9 mouse cellular contexts compared by ENCODE assay signal in the genomic region with DNA sequence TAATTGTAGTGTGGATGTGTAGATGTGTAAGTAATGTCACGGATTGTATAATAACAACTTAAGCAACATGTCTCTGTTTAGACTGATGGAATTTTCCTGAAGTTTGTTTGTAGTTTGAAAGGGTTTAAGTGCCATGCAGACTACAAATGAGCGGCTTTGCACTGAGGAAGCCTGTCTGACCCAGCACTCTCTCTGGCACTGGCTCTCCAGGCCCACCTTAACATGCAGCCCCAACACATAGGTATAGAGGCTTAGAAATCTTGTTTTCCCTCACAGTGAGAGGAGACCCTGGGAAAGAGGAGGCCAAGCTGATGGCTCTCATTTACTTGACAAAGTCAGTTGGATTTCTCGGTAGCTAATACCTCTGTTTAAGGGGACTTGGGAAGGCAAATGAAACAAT. TPM values are rescaled to one million over a fixed set of nuclear protein-coding genes. Genes with fewer than 3 reads are reported as not detected.
DNase-seq lines count a peak whose midpoint lies in the region; ATAC-seq and TF ChIP-seq lines count a peak whose summit lies in the region.
"Had no signal": no experiment of that assay in that cellular context is flagged by ENCODE, and none has a peak within 500 bp of the region (broad histone marks: within the 10 kb centered on the region; RNA-seq: fewer than 3 reads in every experiment).

No protein-coding gene starts in this region.

- peak overlapping the region; percentile 84 for H3K4me2 ChIP-seq in lung, embryonic 16.5 days (ENCODE audit: low read depth, low read length)
- peak overlapping the region; percentile 77; the same call in 1 of the 2 replicates for H3K4me2 ChIP-seq in limb, embryonic 11.5 days (ENCODE audit: low read depth, severe bottlenecking)
- H3K4me2 ChIP-seq in stomach, embryonic 15.5 days, result peak overlapping the region; percentile 77; the same call in 1 of the 2 replicates

- no peaks in the 10 kb centered on the region for H3K9me3 ChIP-seq in lung, embryonic 16.5 days (ENCODE audit: control insufficient read depth, low read length)
- no peaks in the 10 kb centered on the region for H3K9me3 ChIP-seq in limb, embryonic 11.5 days (ENCODE audit: control insufficient read depth, low read length)
- no peaks in the 10 kb centered on the region for H3K9me3 ChIP-seq in stomach, embryonic 15.5 days

- TF ChIP-seq POLR2A in heart, adult 2 months (IDR thresholded peaks at IDR 0.05; ENCODE audit: insufficient read depth, low read depth, low read length), result no peak
- no peak for TF ChIP-seq POLR2A in lung, adult 2 months (IDR thresholded peaks at IDR 0.05; ENCODE audit: borderline replicate concordance, extremely low read depth, low read depth, low read length)

- no peak for ATAC-seq in lung, embryonic 16.5 days (ENCODE audit: low read depth)
- no peak for ATAC-seq in limb, embryonic 11.5 days (ENCODE audit: insufficient number of reproducible peaks, low FRiP score, low TSS enrichment, low read depth)
- no peak for ATAC-seq in stomach, embryonic 15.5 days (ENCODE audit: insufficient read depth, low FRiP score, low read depth)

- H3K9ac ChIP-seq in heart, adult 2 months (ENCODE audit: low read depth, low read length), result peak overlapping the region; percentile 75
- H3K9ac ChIP-seq in lung, embryonic 16.5 days (ENCODE audit: low read length), result peak overlapping the region; percentile 78; the same call in 1 of the 2 replicates
- no peak overlapping the region for H3K9ac ChIP-seq in limb, embryonic 11.5 days (ENCODE audit: low read length)
- H3K9ac ChIP-seq in stomach, embryonic 15.5 days, result no peak overlapping the region

- no peak for DNase-seq in heart, adult 2 months
- DNase-seq in heart, adult 18-20 months, result no peak
- DNase-seq in lung, adult 2 months, result no peak
- no peak for DNase-seq in limb, embryonic 11.5 days (ENCODE audit: low spot score)
- no peak for DNase-seq in thymus, postnatal 10 days (ENCODE audit: low spot score in 2 of 2)
- DNase-seq in layer of hippocampus, adult 9-10 months (ENCODE audit: low spot score), result no peak
- DNase-seq: thymus, postnatal 25 days had no signal

- no peaks in the 10 kb centered on the region for H3K27me3 ChIP-seq in heart, adult 2 months (ENCODE audit: control insufficient read depth, insufficient read depth, low read length)
- no peaks in the 10 kb centered on the region for H3K27me3 ChIP-seq in lung, embryonic 16.5 days (ENCODE audit: control insufficient read depth, insufficient read depth, low read depth, low read length)
- H3K27me3 ChIP-seq in limb, embryonic 11.5 days (ENCODE audit: control insufficient read depth, insufficient read depth, low read length), result peaks cover 4% of the 10 kb centered on the region; the same call in 1 of the 2 replicates
- H3K27me3 ChIP-seq in stomach, embryonic 15.5 days (replicated peaks), result 0 out of 2 replicates have a peak, but pooled peaks cover 5% of the 10 kb centered on the region

- peak overlapping the region; percentile 89 for H3K27ac ChIP-seq in heart, adult 2 months
- H3K27ac ChIP-seq in lung, embryonic 16.5 days (ENCODE audit: low read length), result no peak overlapping the region
- no peak overlapping the region for H3K27ac ChIP-seq in limb, embryonic 11.5 days (replicated peaks; ENCODE audit: low read depth, low read length)
- no peak overlapping the region for H3K27ac ChIP-seq in stomach, embryonic 15.5 days

- no peak for TF ChIP-seq EP300 in heart, adult 2 months (IDR thresholded peaks at IDR 0.05; ENCODE audit: insufficient read depth, low read depth, low read length)

- 68% methylated on average over 3 of the region's 3 CpGs for whole genome bisulfite sequencing in heart, adult 2 months
- WGBS in lung, embryonic 16.5 days, result 65% methylated on average over 3 of the region's 3 CpGs
- 64% methylated on average over 3 of the region's 3 CpGs for WGBS in lung, adult 2 months
- 27% methylated on average over 3 of the region's 3 CpGs for WGBS in limb, embryonic 11.5 days
- WGBS in stomach, embryonic 15.5 days, result 66% methylated on average over 3 of the region's 3 CpGs

- peak overlapping the region; percentile 72 for H3K4me3 ChIP-seq in heart, adult 2 months
- H3K4me3 ChIP-seq in lung, embryonic 16.5 days (ENCODE audit: low read length), result peak overlapping the region; percentile 63
- H3K4me3 ChIP-seq in lung, adult 2 months (replicated peaks; ENCODE audit: extremely low read depth, low read depth, low read length), result no peak overlapping the region
- no peak overlapping the region for H3K4me3 ChIP-seq in limb, embryonic 11.5 days (ENCODE audit: low read depth, low read length)
- peak overlapping the region; percentile 55; the same call in 1 of the 2 replicates for H3K4me3 ChIP-seq in stomach, embryonic 15.5 days (replicated peaks)

- no peak for TF ChIP-seq CTCF in heart, adult 2 months (IDR thresholded peaks at IDR 0.05)
- no peak for TF ChIP-seq CTCF in lung, adult 2 months (IDR thresholded peaks at IDR 0.05; ENCODE audit: insufficient read depth, low read length)

- peaks cover 4% of the 10 kb centered on the region; the same call in 1 of the 2 replicates for H3K36me3 ChIP-seq in heart, adult 2 months (ENCODE audit: control insufficient read depth, insufficient read depth, low read length)
- no peaks in the 10 kb centered on the region for H3K36me3 ChIP-seq in lung, embryonic 16.5 days (ENCODE audit: control insufficient read depth, insufficient read depth, low read length)
- no peaks in the 10 kb centered on the region for H3K36me3 ChIP-seq in limb, embryonic 11.5 days (ENCODE audit: control insufficient read depth, insufficient read depth, low read length)
- H3K36me3 ChIP-seq in stomach, embryonic 15.5 days, result no peaks in the 10 kb centered on the region

- intact Hi-C loops in heart, adult 2 months (cut with DNase I), result loop anchor here (1.0 kb wide), 1 partner anchor 9 kb away; no protein-coding TSS in a partner anchor

- no peaks in the 10 kb centered on the region for H3K79me2 ChIP-seq in heart, adult 2 months (replicated peaks; ENCODE audit: control insufficient read depth, insufficient read depth, low read length)

- H3K4me1 ChIP-seq in heart, adult 2 months (ENCODE audit: control insufficient read depth, insufficient read depth, low read length), result peaks cover 12% of the 10 kb centered on the region
- peaks cover 10% of the 10 kb centered on the region for H3K4me1 ChIP-seq in lung, embryonic 16.5 days (replicated peaks; ENCODE audit: control insufficient read depth, insufficient read depth, low read length)
- peaks cover 4% of the 10 kb centered on the region for H3K4me1 ChIP-seq in lung, adult 2 months (ENCODE audit: control insufficient read depth, insufficient read depth, low read length)
- peaks cover 14% of the 10 kb centered on the region for H3K4me1 ChIP-seq in limb, embryonic 11.5 days (ENCODE audit: control insufficient read depth, insufficient read depth, low read length)
- 0 out of 2 replicates have a peak, but pooled peaks cover 7% of the 10 kb centered on the region for H3K4me1 ChIP-seq in stomach, embryonic 15.5 days

RNA-seq across cellular contexts. Expression of a gene that starts 13.9 kb away (rescaled TPM):
- 100 to 1,000 TPM; 126 to 128 TPM for total RNA-seq in heart, adult 2 months (2021)
- polyA plus RNA-seq in heart, adult 2 months (2012; rRNA removed), result 70.3 and 75.6 TPM in 2 replicates
- 100 to 1,000 TPM; 115 to 127 TPM for total RNA-seq in heart, adult 18-20 months (2021)
- 48.3 and 52.9 TPM in 2 replicates for polyA plus RNA-seq in lung, embryonic 16.5 days (2015; fragmentation: Nextera tagmentation; extraction: Ambion mirVana)
- polyA plus RNA-seq in lung, adult 2 months (2012; rRNA removed), result 52.7 and 57.7 TPM in 2 replicates
- polyA plus RNA-seq in limb, embryonic 11.5 days (2014; fragmentation: Nextera tagmentation; extraction: Ambion mirVana), result 27.6 and 32.1 TPM in 2 replicates
- 45.5 and 50.8 TPM in 2 replicates for polyA plus RNA-seq in stomach, embryonic 15.5 days (2015; fragmentation: Nextera tagmentation; extraction: Ambion mirVana)

RNA-seq across cellular contexts. Expression of a gene that starts 19.2 kb away (rescaled TPM):
- not detected for total RNA-seq in heart, adult 2 months (2021)
- 0.15 TPM in 1 of 2 replicates, not detected in the other for polyA plus RNA-seq in heart, adult 2 months (2012; rRNA removed)
- total RNA-seq in heart, adult 18-20 months (2021), result not detected
- 0.79 and 0.85 TPM in 2 replicates for polyA plus RNA-seq in lung, embryonic 16.5 days (2015; fragmentation: Nextera tagmentation; extraction: Ambion mirVana)
- 0.17 TPM in 1 of 2 replicates, not detected in the other for polyA plus RNA-seq in lung, adult 2 months (2012; rRNA removed)
- 8.0 and 10.1 TPM in 2 replicates for polyA plus RNA-seq in limb, embryonic 11.5 days (2014; fragmentation: Nextera tagmentation; extraction: Ambion mirVana)
- polyA plus RNA-seq in stomach, embryonic 15.5 days (2015; fragmentation: Nextera tagmentation; extraction: Ambion mirVana), result 2.9 and 3.7 TPM in 2 replicates

Comparison
In these comparisons a context has a peak if more than half of its experiments do, and no peak if none do; other contexts are left out.
1. H3K4me3 ChIP-seq: peak in heart, adult 2 months (single experiment), lung, embryonic 16.5 days (single experiment) and stomach, embryonic 15.5 days (single experiment); none in lung, adult 2 months (single experiment) and limb, embryonic 11.5 days (single experiment).
2. H3K9ac ChIP-seq: peak in heart, adult 2 months (single experiment) and lung, embryonic 16.5 days (single experiment); none in limb, embryonic 11.5 days (single experiment) and stomach, embryonic 15.5 days (single experiment).
3. Peak in every context shown above with its lines, with median percentiles within 50 percentile points of each other: H3K4me2 ChIP-seq.